Mouse (Mus musculus): ENCODE measurements around the gene Jmjd8.
A peak's percentile ranks its signal among the peaks of the same experiment; 100 is the strongest.
"Not testable (repeated sequence)": the region's sequence is repeated elsewhere in the genome, so short reads cannot be mapped to it uniquely, and the experiment has no call there.

The Jmjd8 gene

GRCm38 (mm10) chr17:25828712-25829557 is at the start of gene Jmjd8:
TSS of gene Jmjd8 (plus strand) at chr17:25828867.
- peak; percentile 69 for DNase-seq (ENCODE audit: low read depth)

- DNase-seq (ENCODE audit: low read depth), result no peak
These were observed 47.3 kb upstream of the Jmjd8 start for GRCm38 (mm10) chr17:25781339-25781738.

DNA sequence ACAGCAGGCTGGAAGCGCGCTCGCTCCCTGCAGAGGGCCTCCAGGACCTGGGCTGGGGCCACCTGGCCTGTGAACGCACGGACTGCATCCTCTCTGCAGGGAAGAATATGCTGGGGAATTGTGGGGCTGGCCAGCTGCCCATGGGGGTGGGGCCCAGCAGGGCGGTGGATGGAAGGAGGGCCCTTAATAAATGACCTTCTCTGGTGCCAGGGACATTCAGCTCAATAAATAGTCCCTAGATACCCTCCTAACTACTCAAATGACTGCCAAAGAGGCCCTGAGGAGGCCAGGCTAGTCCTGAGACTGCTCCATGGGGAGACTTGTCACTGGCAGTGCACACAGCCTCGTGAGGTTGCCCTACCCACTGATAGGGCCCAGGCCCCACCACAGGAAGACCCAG is 45.6 kb upstream of the Jmjd8 start:
- DNase-seq (ENCODE audit: low read depth), result no peak

DNA sequence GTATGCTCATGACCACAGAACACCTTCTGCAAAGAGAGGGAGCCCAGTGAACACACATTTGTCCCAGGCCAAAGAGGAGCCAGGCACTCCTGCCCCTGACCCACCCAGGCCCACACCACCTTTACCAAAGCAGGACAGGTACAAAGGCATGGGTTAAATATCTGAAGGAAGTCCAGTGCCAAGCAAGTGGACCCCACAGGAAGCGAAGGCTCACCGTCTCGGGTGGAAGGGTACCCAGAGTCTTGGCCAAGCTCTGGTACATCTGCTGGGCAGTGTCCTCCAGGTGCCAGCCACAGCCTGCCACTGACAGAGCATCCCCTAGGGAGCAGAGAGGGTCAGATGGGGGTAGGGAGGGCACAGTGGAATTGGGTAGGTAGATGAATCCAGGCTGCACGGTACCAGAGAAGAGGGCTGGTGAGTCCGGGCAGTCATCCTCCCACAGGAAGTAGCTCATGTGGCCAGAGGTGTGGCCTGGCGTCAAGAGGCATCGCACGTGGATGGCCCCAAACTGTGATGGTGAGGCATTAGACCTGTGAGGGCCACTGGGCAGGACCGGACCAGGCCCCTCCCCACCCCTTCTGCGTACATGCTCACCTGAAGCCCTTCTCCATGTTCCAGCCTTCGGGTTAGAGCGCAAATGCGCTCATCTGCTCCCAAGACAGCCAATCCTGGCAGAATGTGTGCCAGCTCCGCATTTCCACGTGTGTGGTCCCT is 44.6 kb upstream of the Jmjd8 start:
- DNase-seq (ENCODE audit: low read depth), result no peak

GRCm38 (mm10) chr17:25785281-25785745 is 43.4 kb upstream of the Jmjd8 start, which contains the start of gene Haghl:
TSS of gene Haghl (minus strand) at chr17:25785673.
- DNase-seq (ENCODE audit: low read depth), result peak; percentile 94

GRCm38 (mm10) chr17:25786280-25786679 is 42.4 kb upstream of the Jmjd8 start, which contains the start of gene Ccdc78:
TSS of gene Ccdc78 (plus strand) at chr17:25786580.
- DNase-seq (ENCODE audit: low read depth), result no peak

- no peak for DNase-seq (ENCODE audit: low read depth)
These were observed 41.7 kb upstream of the Jmjd8 start for GRCm38 (mm10) chr17:25786781-25787504.

DNA sequence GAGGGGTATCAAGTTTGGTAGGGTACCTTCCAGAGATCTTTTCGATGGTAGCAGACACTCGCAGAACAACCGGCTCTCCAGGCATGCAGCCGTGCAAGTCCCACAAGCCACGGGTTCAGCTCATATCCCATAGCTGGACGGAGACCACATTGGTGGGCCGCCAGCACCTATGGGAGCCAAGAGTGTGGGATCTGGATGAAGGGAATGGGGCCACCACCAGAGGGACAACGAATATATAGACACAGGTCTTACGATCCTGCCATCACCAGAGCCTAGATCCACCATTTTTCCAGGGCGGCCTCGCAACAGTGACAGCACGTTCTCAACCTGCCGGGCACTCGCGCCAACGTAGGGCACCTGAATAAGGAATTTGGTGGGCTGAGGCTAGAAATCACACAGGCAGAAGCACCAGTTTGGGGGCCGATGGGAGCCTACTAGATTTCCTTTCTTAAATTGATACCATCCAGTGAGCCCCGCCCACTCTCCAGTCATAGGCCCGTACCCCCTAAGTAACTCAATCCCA is 37.3 kb upstream of the Jmjd8 start:
- no peak for DNase-seq (ENCODE audit: low read depth)

DNA sequence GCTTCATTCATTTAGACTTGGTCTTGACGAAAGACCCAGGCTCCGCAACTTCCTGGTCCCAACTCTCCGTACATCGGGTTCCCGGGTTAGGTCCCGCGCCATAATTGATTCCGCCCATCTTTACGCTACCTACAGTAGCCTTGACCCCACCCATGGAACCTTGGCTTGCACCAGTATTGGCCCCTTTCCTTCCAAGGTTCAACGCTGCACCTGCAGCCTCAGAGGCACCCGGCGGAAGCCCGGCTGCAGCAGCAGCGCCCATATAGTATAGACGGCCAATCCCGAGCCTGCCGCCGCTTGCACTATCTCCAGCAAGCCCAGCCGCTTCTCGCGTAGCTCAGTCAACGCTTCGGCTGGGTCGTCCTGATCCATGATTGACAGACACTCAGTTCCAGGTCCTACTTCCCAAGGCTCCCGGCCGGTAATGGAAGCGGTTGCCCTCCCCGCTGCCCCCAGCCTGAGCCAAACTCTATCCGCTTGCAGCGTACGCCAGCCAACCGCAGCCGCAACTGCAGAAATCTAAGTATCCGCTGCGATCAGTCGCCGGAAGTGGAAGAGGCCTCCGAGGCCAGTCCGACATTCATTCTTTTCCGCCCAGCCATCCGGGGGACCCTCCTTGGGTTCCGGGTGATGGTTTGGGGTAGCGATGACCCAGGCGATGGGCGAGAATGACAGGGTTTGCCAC is 36.7 kb upstream of the Jmjd8 start:
- peak; percentile 82 for DNase-seq (ENCODE audit: low read depth)

DNA sequence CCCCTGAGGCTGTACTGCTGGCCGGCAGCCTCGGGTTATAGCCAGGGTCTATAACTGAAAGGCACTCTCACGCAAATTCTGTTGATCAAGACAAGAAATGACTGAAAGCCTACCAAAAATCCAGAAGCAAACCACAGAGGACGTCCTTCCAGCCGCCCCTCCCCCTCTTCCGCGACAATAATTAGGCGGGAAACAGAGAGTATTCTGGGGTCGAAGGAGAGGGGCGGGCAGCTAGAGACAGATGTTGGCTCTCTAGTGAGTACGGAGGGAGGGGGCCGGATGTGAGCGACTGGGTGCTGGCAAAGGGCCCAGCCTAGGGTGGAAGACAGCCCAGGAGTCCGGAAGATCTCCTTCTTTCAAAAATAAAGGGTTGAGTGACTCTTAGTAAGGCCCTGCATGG is 36.1 kb upstream of the Jmjd8 start, which contains the start of gene Fam173a:
TSS of gene Fam173a (minus strand) at position 287 of the 400 bp plus-strand sequence.
- peak; percentile 46 for DNase-seq (ENCODE audit: low read depth)

GRCm38 (mm10) chr17:25794197-25794596 is 34.5 kb upstream of the Jmjd8 start:
- no peak for DNase-seq (ENCODE audit: low read depth)

- no peak for DNase-seq (ENCODE audit: low read depth)
These were observed 33.7 kb upstream of the Jmjd8 start for GRCm38 (mm10) chr17:25794998-25795397.

GRCm38 (mm10) chr17:25795609-25796092 is 33.0 kb upstream of the Jmjd8 start, which contains the start of gene AC134908.4:
TSS of gene AC134908.4 (minus strand) at chr17:25795659.
- DNase-seq (ENCODE audit: low read depth), result no peak

GRCm38 (mm10) chr17:25796211-25796771 is 32.4 kb upstream of the Jmjd8 start:
- DNase-seq (ENCODE audit: low read depth), result no peak

- peak; percentile 77 for DNase-seq (ENCODE audit: low read depth)
These were observed 31.7 kb upstream of the Jmjd8 start, which contains the start of gene Metrn for GRCm38 (mm10) chr17:25796951-25797369. TSS of gene Metrn (minus strand) at chr17:25797136.

- peak; percentile 73 for DNase-seq (ENCODE audit: low read depth)
These were observed 27.6 kb upstream of the Jmjd8 start for GRCm38 (mm10) chr17:25801029-25801428.

DNA sequence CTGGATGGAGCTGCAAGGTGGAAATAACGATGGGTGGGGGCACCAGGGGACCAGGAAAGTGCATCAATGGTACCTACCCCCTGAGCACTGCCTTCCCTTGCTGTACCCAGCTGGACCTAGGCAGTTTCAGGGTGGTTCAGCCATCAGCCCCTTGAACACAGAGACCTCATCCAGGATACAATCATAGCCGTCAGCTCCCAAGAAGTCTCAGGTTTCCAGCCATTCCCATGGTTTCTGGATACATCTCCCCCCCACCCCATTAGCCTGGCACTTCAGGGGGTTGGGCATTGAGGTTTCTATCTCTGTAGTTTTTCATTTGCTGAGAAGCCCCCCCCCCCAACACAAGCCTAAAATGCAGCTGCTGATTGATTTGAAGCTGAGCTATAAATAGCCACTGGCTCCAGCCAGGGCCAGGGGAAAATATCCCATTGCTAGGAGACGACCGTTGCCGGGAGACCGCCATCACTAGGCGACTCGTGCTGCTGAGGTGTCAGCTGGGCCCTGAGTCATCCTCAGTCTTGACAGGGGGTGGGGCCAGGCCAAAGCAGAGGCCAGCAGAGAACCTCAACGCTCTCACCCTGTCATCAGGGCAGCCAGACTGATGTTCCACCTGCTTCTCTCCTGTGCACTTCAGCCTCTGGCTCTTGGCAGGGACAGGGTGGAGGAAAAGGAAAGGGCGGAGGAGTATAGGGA is 25.7 kb upstream of the Jmjd8 start:
- no peak for DNase-seq (ENCODE audit: low read depth)

- no peak for DNase-seq (ENCODE audit: low read depth)
These were observed 22.2 kb upstream of the Jmjd8 start for GRCm38 (mm10) chr17:25806507-25806906.

DNA sequence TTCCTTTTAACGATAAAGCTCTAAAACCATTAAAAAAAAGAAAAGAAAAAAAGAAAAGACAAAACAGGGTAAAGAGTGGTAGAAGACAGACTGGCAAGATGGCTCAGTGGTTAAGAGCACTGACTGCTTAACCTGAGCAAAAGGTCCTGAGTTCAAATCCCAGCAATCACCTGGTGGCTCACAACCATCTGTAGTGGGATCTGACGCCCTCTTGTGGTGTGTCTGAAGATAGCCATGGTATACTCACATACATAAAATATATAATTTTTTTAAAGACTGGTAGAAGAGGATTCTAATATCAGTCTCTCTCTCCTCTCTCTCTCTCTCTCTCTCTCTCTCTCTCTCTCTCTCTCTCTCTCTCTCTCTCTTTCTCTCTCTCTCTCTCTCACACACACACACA is 21.2 kb upstream of the Jmjd8 start:
- DNase-seq (ENCODE audit: low read depth), result not testable (repeated sequence)

DNA sequence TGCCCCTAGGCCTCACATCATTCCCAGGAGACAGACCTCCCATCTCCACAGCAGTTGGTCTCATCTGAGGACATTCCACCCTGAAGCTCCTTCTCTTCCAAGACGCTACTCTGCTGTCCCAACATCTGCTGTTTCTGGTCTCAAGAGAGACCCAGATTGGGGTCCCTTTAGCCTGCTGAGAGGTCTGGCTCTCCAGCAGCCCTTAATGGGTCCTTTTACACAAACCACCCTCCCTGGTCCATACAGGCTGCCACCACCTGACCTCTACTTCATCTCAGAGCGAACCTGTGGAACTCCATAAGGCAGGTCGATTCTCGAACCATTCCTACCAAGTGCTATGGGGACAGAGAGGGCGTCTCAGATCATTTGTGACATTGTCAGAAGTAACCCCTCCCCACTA is 20.6 kb upstream of the Jmjd8 start:
- DNase-seq (ENCODE audit: low read depth), result no peak

All from c-Kit-positive CD71-positive TER-119-negative erythroid progenitor cells, embryonic 14.5 days (primary cell).